Mouse (Mus musculus) heart, postnatal 14 days (tissue): ENCODE data around the gene Srd5a1. TPM values are rescaled to one million over a fixed set of nuclear protein-coding genes. Genes with fewer than 3 reads are reported as not detected.
"Not testable (repeated sequence)": the region's sequence is repeated elsewhere in the genome, so short reads cannot be mapped to it uniquely, and the experiment has no call there.

ENCODE experiments used
- DNase-seq, 2 experiments: peaks; one replicate each; pipeline ENCODE4 v3.0.0; 2021 to 2022
- intact Hi-C: fragments of 180-260 bp; cut with DNase I; formaldehyde crosslinking; loops from one replicate; pipeline ENCODE4 v1.15.1; 2025
- long read RNA-seq, 2 experiments: library from polyadenylated mRNA; stranded (forward); transcript quantifications; one replicate each; pipeline ENCODE4 v2.0.0; 2021
- total RNA-seq, 2 experiments: library from RNA; stranded (reverse); gene quantifications; 2 replicates each; pipeline ENCODE4 v1.2.3; 2021

The Srd5a1 gene
- total RNA-seq, result 1 to 10 TPM; 1.6 to 1.7 TPM
- long read RNA-seq, experiment 1, partial matches to known transcripts, result 0 of 2 reads
- long read RNA-seq, experiment 1, other reads (novel, unspliced or antisense), result 0 of 2 reads
- long read RNA-seq, experiment 2, partial matches to known transcripts, result 0 of 1 reads
- long read RNA-seq, experiment 2, other reads (novel, unspliced or antisense), result 0 of 1 reads

DNA sequence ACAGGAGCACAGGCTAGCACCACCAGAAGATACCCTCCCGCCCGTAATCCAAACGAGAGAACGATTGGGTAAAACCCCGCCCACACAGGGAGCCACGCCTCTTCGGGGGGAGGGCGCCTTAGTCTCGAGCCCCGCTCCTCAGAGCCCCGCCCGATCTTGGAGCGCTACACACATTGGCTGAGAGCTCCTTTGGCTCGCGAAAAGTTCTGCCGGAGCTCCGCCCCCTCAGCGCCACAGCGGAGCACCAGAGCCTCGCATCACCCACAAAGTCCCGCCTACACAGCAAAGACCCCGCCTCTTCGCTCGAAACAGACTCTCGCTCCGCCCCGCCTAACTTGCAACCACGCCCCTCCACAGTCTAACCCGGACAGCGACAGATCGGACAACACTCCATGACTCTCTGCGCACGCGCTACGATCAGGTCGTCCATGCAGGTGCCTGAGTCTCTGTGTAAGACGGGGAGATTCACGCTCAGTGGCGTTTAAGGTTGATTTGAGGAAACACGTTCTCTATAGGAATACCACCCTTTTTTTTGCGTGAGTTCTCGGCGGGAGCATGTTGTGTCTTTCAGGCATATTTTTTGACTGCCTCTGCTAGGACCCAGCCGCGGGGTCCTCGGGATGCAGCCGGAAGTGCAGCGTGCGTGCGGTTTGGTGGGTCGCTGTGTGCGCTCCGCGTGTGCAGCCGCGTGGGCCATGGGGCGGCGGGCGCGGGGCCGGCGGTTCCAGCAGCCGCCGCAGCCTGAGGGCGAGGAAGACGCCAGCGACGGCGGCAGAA lies at the start of gene Srd5a1:
Gene Srd5a1 (minus strand): TSS at position 45 of the 777 bp plus-strand sequence.
- intact Hi-C loops, result loop anchor here (5.0 kb wide), 3 partner anchors 54 to 104 kb away; partner anchors contain the start of genes Nsun2 and Tent4a
- DNase-seq, result peak; percentile 98

DNA sequence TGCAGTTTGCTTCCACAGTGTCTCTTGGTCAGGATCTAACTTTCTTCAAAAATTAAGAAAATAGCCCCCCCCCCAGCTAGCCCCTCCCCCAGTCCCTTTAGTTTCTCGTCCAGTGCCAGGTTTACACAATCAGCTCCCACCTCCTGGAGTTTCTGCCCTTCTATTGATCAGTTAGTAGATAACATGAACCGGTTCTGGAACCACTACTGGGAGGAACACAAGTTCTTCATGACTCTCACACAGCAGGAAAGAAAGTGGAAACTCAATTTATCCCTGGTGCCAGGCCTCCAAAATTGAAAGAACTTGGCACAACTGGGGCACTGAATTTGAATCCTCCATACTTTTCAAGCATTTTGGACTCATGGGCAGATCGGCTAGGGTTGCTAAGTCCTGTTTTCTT lies 43.3 kb upstream of the Srd5a1 start:
- no peak for DNase-seq
- intact Hi-C loops, result loop anchor here (2.0 kb wide), 1 partner anchor 142 kb away; no protein-coding TSS in a partner anchor

DNA sequence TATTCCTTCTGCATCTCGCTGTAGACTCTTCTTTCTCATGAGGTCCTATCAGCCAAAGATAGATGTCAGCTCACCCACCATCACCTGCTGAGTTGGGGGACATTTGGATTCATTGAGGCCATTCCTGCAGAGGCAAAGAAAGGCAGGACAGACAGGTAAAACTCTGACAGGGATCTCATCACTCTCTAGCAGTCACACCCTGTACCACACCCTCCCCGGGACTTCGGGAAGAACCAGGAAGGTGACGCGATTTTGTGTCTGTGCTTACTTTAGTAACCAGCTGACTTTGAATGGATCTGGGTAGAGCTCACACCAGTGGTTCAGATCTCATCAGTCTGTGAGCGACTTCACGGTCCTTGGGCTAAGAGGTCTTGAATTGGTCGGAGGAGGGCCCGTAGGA lies 35.2 kb upstream of the Srd5a1 start:
- intact Hi-C loops, result no loop called here
- no peak for DNase-seq

- intact Hi-C loops, result no loop called here
- no peak for DNase-seq
Measured at GRCm38 (mm10) chr13:69645694-69646423, 34.6 kb upstream of the Srd5a1 start.

GRCm38 (mm10) chr13:69644427-69645166 lies 33.4 kb upstream of the Srd5a1 start:
- intact Hi-C loops, result no loop called here
- DNase-seq, result no peak

- DNase-seq, result no peak
Measured at GRCm38 (mm10) chr13:69643937-69644336, 32.7 kb upstream of the Srd5a1 start.

GRCm38 (mm10) chr13:69642656-69643216 lies 31.5 kb upstream of the Srd5a1 start:
- no peak for DNase-seq
- intact Hi-C loops, result no loop called here

More at GRCm38 (mm10) chr13:69643937-69644336, 32.7 kb upstream of the Srd5a1 start:
- intact Hi-C loops, result no loop called here

- DNase-seq, result no peak
- intact Hi-C loops, result no loop called here
Measured at GRCm38 (mm10) chr13:69641017-69641416, 29.8 kb upstream of the Srd5a1 start.

GRCm38 (mm10) chr13:69640541-69640940 lies 29.3 kb upstream of the Srd5a1 start:
- DNase-seq, result peak in 1 of 2 experiments; percentile 32
- intact Hi-C loops, result no loop called here

GRCm38 (mm10) chr13:69640126-69640525 lies 28.9 kb upstream of the Srd5a1 start:
- intact Hi-C loops, result no loop called here
- DNase-seq, result no peak

DNA sequence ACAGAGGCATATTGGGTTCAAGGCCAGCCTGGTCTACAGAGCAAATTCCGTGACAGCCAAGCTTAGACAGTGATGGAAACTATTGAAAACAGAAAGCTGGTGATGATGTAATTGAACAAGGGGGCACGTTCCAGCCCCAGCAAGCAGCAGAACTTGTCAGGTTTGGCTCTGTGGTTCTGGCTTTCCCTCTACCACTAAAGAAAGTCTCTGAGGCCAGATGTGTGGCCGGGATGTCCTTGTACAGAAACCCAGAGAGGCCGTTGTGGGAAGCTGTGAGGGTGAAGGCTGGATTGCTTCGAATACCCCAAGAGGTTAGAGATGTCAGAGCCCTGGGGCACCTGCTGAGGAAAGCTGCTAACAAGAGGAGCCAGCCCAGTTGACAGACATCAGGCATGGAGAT lies 28.0 kb upstream of the Srd5a1 start:
- DNase-seq, result no peak
- intact Hi-C loops, result no loop called here

DNA sequence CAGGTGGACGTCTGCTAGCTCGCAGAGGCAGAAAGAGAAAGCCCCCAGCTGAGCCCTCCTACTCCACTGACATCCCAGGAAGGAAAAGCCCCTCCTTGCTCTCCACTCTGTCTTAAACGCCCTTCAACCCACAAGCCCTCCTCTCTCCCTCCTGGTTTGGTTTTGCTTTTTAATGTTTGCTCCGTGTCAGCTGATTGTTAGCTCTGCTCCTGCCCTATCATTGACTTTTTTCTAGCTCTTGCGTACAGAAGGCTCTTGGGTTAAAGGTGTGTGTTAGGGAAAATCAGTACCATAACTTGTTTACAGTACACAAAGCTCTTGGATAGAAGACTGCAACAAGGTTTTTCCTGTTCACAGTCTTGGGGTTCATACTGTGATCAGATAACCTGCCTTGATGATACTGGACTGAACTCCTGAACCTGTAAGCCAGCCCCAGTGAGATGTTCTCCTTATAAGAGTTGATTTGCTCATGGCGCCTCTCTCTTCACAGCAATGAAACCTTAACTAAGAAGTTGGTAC lies 26.9 kb upstream of the Srd5a1 start:
- no peak for DNase-seq
- intact Hi-C loops, result no loop called here

GRCm38 (mm10) chr13:69637657-69638056 lies 26.4 kb upstream of the Srd5a1 start:
- intact Hi-C loops, result no loop called here
- DNase-seq, result no peak

- no peak for DNase-seq
- intact Hi-C loops, result no loop called here
Measured at GRCm38 (mm10) chr13:69636816-69637215, 25.6 kb upstream of the Srd5a1 start.

DNA sequence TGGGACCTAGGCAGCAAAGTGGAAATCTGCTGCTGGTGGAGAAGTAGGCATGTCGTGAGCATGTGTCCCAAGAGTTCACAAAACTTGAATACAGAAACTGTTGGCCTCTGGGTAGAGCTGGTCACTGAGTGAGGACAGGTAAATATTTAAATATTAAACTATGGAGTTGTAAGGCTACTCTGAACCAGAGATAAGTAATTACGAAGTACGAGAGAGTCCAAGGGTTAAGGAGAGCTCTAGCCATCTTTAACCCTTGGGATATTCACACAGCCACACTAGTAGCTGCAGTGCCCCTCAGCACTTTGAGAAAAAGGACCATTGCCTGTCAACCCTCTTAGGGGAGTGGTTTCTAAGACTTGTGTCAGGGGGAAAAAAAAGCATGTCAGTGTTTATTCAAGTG lies 25.1 kb upstream of the Srd5a1 start:
- intact Hi-C loops, result no loop called here
- DNase-seq, result no peak

- intact Hi-C loops, result not testable (repeated sequence)
Measured at GRCm38 (mm10) chr13:69635836-69636235, 24.6 kb upstream of the Srd5a1 start.

DNA sequence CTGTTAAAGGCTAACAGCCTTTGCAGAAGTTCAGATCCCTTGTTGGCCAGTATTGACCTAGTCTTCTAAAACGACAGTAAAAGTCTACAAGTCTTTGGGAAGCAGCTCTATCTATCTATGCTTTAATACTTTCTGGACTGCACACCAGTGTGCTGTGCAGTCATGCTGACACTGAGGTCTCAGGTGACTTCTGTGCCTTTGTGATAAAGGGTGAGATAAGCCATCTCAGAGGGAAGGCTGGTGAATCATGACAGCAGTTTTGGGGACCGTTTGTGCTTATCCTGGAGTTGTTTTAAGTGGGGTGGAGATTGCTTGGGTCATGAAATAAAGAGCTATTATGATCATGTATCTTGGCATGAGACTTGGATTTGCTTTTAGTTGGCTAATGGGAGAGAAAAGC lies 22.7 kb upstream of the Srd5a1 start:
- DNase-seq, result no peak
- intact Hi-C loops, result no loop called here

More at GRCm38 (mm10) chr13:69635836-69636235, 24.6 kb upstream of the Srd5a1 start:
- DNase-seq, result not testable (repeated sequence)

GRCm38 (mm10) chr13:69633551-69633950 lies 22.3 kb upstream of the Srd5a1 start:
- no peak for DNase-seq
- intact Hi-C loops, result no loop called here

- no peak for DNase-seq
- intact Hi-C loops, result no loop called here
Measured at GRCm38 (mm10) chr13:69631659-69632058, 20.4 kb upstream of the Srd5a1 start.

- intact Hi-C loops, result no loop called here
Measured at GRCm38 (mm10) chr13:69631111-69631510, 19.9 kb upstream of the Srd5a1 start.

More at GRCm38 (mm10) chr13:69631111-69631510, 19.9 kb upstream of the Srd5a1 start:
- DNase-seq, result no peak
